Mouse (Mus musculus) activated CD4-positive, CD25-positive, alpha-beta regulatory T cell (primary cell): ENCODE results near the gene Olfr1431. TPM values are rescaled to one million over a fixed set of nuclear protein-coding genes. Genes with fewer than 3 reads are reported as not detected.

Source experiments
- polyA plus RNA-seq, 2 experiments: library from polyadenylated mRNA; unstranded; fragments of 100-300 nt; shearing (Covaris generic); gene quantifications; one replicate each; pipeline ENCODE4 v1.2.1; 2017

Olfr1431 gene
- not detected for polyA plus RNA-seq

DNA sequence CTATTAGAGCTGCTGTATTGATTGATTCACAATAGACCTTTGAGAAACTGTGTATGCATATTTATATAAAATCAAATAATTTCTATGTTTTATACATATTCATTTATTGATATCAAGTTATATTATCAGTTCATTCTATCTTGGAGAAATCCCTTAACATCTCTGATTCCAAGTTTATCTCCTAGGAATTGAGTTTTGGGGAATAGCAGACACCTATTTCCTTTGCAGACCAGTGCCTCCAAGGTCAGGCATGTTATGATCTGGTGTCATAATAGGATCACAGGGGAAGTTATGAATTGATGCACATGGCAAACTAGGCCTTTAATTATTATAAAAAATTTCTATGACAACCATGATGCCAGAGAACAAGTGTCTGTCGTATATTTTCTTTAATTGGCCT is at the start of gene Olfr1431:
Gene Olfr1431 (plus strand): TSS at position 301 of the 400 bp plus-strand sequence.

DNA sequence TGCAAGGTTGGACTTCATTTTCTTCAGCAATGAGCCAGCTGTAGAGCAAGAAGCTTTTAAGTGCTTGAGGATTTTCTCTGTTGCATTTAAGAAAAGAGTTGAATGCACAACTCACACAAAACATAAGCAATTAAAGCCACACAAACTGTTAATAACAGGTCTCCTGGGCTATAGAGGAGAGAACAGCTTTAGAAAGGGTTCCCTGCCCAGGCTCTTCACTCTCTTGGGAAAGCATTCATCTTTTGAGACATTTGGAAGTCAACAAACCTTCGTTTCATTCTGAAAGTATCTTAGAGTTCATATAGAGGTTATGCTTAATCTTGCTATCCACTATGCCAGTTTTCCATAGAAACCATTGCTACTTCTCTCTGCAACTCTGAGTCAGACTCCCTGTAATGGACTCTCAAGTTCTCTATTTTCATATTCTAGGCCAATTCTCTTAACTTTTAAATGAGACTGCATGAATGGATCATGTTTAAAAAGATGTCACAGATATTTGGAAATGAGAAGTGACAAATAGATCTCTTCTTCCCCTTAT is 30.3 kb upstream of the Olfr1431 start, which contains the start of gene Olfr1555-ps1:
Gene Olfr1555-ps1 (minus strand): TSS at position 51 of the 538 bp plus-strand sequence.

DNA sequence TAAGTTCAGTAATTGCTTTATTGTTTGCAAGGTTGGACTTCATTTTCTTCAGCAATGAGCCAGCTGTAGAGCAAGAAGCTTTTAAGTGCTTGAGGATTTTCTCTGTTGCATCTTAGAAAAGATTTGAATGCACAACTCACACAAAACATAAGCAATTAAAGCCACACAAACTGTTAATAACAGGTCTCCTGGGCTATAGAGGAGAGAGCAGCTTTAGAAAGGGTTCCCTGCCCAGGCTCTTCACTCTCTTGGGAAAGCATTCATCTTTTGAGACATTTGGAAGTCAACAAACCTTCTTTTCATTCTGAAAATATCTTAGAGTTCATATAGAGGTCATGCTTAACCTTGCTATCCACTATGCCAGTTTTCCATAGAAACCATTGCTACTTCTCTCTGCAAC is 32.1 kb downstream of the Olfr1431 start, which contains the start of gene Olfr1432:
Gene Olfr1432 (minus strand): TSS at position 101 of the 400 bp plus-strand sequence.

DNA sequence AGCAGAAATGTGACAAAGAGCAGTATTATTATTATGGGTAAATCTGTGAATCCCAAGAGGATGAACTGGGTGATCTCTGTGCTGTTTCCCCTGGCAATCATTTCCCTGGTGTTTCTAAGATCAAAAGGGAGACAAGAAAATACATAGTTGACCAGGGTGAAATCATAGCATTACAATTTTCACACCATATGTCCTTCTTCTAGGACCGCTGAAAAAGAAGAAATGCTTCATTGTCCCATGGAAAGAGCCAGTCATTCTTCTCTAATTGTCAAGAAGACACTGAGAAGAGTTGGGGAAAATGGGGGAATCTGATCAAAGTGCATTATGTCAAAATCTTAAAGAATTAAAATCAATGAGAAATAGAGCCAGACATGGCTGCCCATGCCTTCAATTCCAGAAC is 41.1 kb downstream of the Olfr1431 start, which contains the start of gene Olfr262:
Gene Olfr262 (minus strand): TSS at position 101 of the 400 bp plus-strand sequence.

DNA sequence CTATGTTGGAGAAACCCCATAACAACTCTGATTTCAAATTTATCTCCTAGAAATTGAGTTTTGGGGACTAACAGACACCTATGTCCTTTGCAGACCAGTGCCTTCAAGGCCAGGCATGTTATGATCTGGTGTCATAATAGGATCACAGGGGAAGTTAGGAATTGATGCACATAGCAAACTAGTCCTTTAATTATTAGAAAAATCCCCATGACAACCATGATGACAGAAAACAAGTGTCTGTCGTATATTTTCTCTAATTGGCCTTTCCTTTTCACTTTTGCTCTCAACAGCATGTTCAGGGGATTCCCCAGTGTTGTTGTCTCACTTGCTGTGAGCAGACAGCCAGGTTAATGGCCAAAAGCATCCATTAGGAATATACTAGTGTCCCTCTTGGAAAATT is 60.3 kb downstream of the Olfr1431 start, which contains the start of gene Olfr235:
Gene Olfr235 (plus strand): TSS at position 301 of the 400 bp plus-strand sequence.

Other genes with a start within 250 kb of the Olfr1431 start
- gene Osbp, start 234.7 kb upstream of the Olfr1431 start, polyA plus RNA-seq: 10 to 100 TPM; 36.9 to 44.3 TPM
- gene Olfr1423, start 159.3 kb upstream of the Olfr1431 start, polyA plus RNA-seq: under 1 TPM in 1 of 2 experiments, not detected in 1; 0.11 TPM
- under 1 TPM; 0.10 to 0.20 TPM for gene Olfr1424, start 138.0 kb upstream of the Olfr1431 start, polyA plus RNA-seq
- gene Olfr1425, start 122.9 kb upstream of the Olfr1431 start, polyA plus RNA-seq: under 1 TPM in 1 of 2 experiments, not detected in 1; 0.09 TPM
- not detected for gene Olfr1426, start 108.6 kb upstream of the Olfr1431 start, polyA plus RNA-seq
- gene Olfr1427, start 97.3 kb upstream of the Olfr1431 start, polyA plus RNA-seq: not detected
- not detected for gene Olfr1428, start 84.7 kb upstream of the Olfr1431 start, polyA plus RNA-seq
- gene Olfr76, start 77.4 kb upstream of the Olfr1431 start, polyA plus RNA-seq: under 1 TPM in 1 of 2 experiments, not detected in 1; 0.23 TPM
- gene Olfr1555-ps1, start 30.5 kb upstream of the Olfr1431 start, polyA plus RNA-seq: under 1 TPM; 0.17 to 0.20 TPM
- gene Olfr1432, start 32.0 kb downstream of the Olfr1431 start, polyA plus RNA-seq: under 1 TPM in 1 of 2 experiments, not detected in 1; 0.12 TPM
- gene Olfr262, start 41.0 kb downstream of the Olfr1431 start, polyA plus RNA-seq: under 1 TPM in 1 of 2 experiments, not detected in 1; 0.49 TPM
- gene Olfr235, start 60.4 kb downstream of the Olfr1431 start, polyA plus RNA-seq: not detected
- gene Olfr1434, start 79.2 kb downstream of the Olfr1431 start, polyA plus RNA-seq: not detected
- not detected for gene Olfr1436, start 98.5 kb downstream of the Olfr1431 start, polyA plus RNA-seq
- gene Olfr1437, start 124.5 kb downstream of the Olfr1431 start, polyA plus RNA-seq: under 1 TPM in 1 of 2 experiments, not detected in 1; 0.98 TPM
- gene Olfr1438-ps1, start 135.3 kb downstream of the Olfr1431 start, polyA plus RNA-seq: under 1 TPM in 1 of 2 experiments, not detected in 1; 0.04 TPM
- under 1 TPM in 1 of 2 experiments, not detected in 1; 0.04 TPM for gene Olfr1440, start 186.6 kb downstream of the Olfr1431 start, polyA plus RNA-seq
- not detected for gene Olfr1441, start 216.8 kb downstream of the Olfr1431 start, polyA plus RNA-seq
- under 1 TPM in 1 of 2 experiments, not detected in 1; 0.10 TPM for gene Pfpl, start 227.3 kb downstream of the Olfr1431 start, polyA plus RNA-seq